Mouse (Mus musculus) layer of hippocampus, adult 8-10 months (tissue): ENCODE measurements at regions not wholly inside any gene's neighbourhood (a gene's known extent, or its start where the extent isn't known, plus 50 kb on each side); places are given as distances from the start of the nearest gene placed in this dataset.

Experiments used
- DNase-seq, 2 experiments: peaks; one replicate each; pipeline ENCODE4 v3.0.0; 2022; ENCODE audit warnings: low spot score in 2 of 2

- no peak for DNase-seq
These were observed 53.8 kb upstream of the Coro2b start for GRCm38 (mm10) chr9:62590407-62591195.

GRCm38 (mm10) chr9:62591196-62591485 is 54.3 kb upstream of the Coro2b start:
- no peak for DNase-seq

GRCm38 (mm10) chr9:62598056-62598455 is 61.2 kb upstream of the Coro2b start:
- peak; percentile 33 for DNase-seq

- DNase-seq: no peak
These were observed 62.1 kb upstream of the Coro2b start for GRCm38 (mm10) chr9:62598956-62599355.

GRCm38 (mm10) chr9:62610526-62610925 is 67.1 kb upstream of the Itga11 start:
- DNase-seq: no peak

- no peak for DNase-seq
These were observed 66.2 kb upstream of the Itga11 start for GRCm38 (mm10) chr9:62611452-62611851.

GRCm38 (mm10) chr9:62613053-62613452 is 64.6 kb upstream of the Itga11 start:
- no peak for DNase-seq

- DNase-seq: no peak
These were observed 63.8 kb upstream of the Itga11 start for GRCm38 (mm10) chr9:62613806-62614205.

GRCm38 (mm10) chr9:62614950-62615349 is 62.7 kb upstream of the Itga11 start:
- no peak for DNase-seq

GRCm38 (mm10) chr9:62615799-62616198 is 61.8 kb upstream of the Itga11 start:
- DNase-seq: no peak

- DNase-seq: no peak
These were observed 58.6 kb upstream of the Itga11 start for GRCm38 (mm10) chr9:62618994-62619393.

- DNase-seq: no peak
These were observed 56.7 kb upstream of the Itga11 start for GRCm38 (mm10) chr9:62620901-62621445.

- DNase-seq: no peak
These were observed 55.5 kb upstream of the Itga11 start for GRCm38 (mm10) chr9:62622106-62622505.

GRCm38 (mm10) chr9:62624562-62625044 is 53.0 kb upstream of the Itga11 start:
- DNase-seq: peak; percentile 29 to 46

- DNase-seq: no peak
These were observed 50.3 kb upstream of the Itga11 start for GRCm38 (mm10) chr9:62627071-62628000.
